14 mouse cellular contexts compared by ENCODE assay signal in genomic region chr2:153259864-153260674, GRCm38 (mm10). TPM values are rescaled to one million over a fixed set of nuclear protein-coding genes. Genes with fewer than 3 reads are reported as not detected.
DNase-seq lines count a peak whose midpoint lies in the region; ATAC-seq and TF ChIP-seq lines count a peak whose summit lies in the region.
"Had no signal": no experiment of that assay in that cellular context is flagged by ENCODE, and none has a peak within 500 bp of the region (broad histone marks: within the 10 kb centered on the region; RNA-seq: fewer than 3 reads in every experiment).

No protein-coding gene starts in this region.

- no peaks in the 10 kb centered on the region for H3K9me3 ChIP-seq in lung, postnatal 0 days (ENCODE audit: low read length)
- no peaks in the 10 kb centered on the region for H3K9me3 ChIP-seq in liver, embryonic 14.5 days (ENCODE audit: control insufficient read depth, low read length)
- no peaks in the 10 kb centered on the region for H3K9me3 ChIP-seq in forebrain, postnatal 0 days (ENCODE audit: low read length)
- H3K9me3 ChIP-seq: neural tube, embryonic 15.5 days had no signal

- DNase-seq in lung, postnatal 0 days (ENCODE audit: low spot score): no peak
- no peak for DNase-seq in lung, postnatal 14 days
- peak; percentile 68 for DNase-seq in c-Kit-positive CD71-positive TER-119-negative erythroid progenitor cells, embryonic 14.5 days (ENCODE audit: low read depth)
- DNase-seq in liver, embryonic 14.5 days (ENCODE audit: low read depth in 3 of 3, low spot score in 3 of 3): peak; percentile 54 to 71 (median 70)
- peak; percentile 61 for DNase-seq in thymus, postnatal 25 days
- no peak for DNase-seq in forebrain, postnatal 0 days
- DNase-seq in left cerebral cortex, postnatal 25 days (ENCODE audit: low spot score in 2 of 2): no peak
- DNase-seq: heart, postnatal 10 days; kidney, postnatal 25 days; right cerebral cortex, postnatal 4 days had no signal

- intact Hi-C loops in left cerebral cortex, postnatal 25 days (cut with DNase I): no loop called here

- no peaks in the 10 kb centered on the region for H3K4me1 ChIP-seq in lung, postnatal 0 days (ENCODE audit: insufficient read depth, low read depth, low read length)
- H3K4me1 ChIP-seq in liver, embryonic 14.5 days (replicated peaks; ENCODE audit: control insufficient read depth in 2 of 2, insufficient read depth in 2 of 2, low read length in 1 of 2): peaks cover 26 to 29% of the 10 kb centered on the region in 2 experiments
- H3K4me1 ChIP-seq in forebrain, postnatal 0 days (ENCODE audit: insufficient read depth): no peaks in the 10 kb centered on the region
- H3K4me1 ChIP-seq: neural tube, embryonic 15.5 days had no signal

- whole genome bisulfite sequencing in lung, postnatal 0 days: 32% methylated on average over 3 of the region's 3 CpGs
- WGBS in liver, embryonic 14.5 days (ENCODE audit: insufficient replicate concordance): 16% methylated on average over 3 of the region's 3 CpGs
- WGBS in forebrain, postnatal 0 days: 70% methylated on average over 3 of the region's 3 CpGs

- TF ChIP-seq EP300 in lung, postnatal 0 days (IDR thresholded peaks at IDR 0.05): no peak
- peak; percentile 89 for TF ChIP-seq EP300 in liver, embryonic 14.5 days (IDR thresholded peaks at IDR 0.05; ENCODE audit: low read depth)

- peak; percentile 43; the same call in 1 of the 2 replicates for ATAC-seq in lung, postnatal 0 days
- peak; percentile 92 for ATAC-seq in liver, embryonic 14.5 days (ENCODE audit: insufficient read depth)
- ATAC-seq in forebrain, postnatal 0 days: no peak
- ATAC-seq: activated CD4-positive, CD25-positive, alpha-beta regulatory T cell, adult 4 months had no signal

- no peak overlapping the region for H3K4me3 ChIP-seq in lung, postnatal 0 days (ENCODE audit: low read depth, low read length)
- no peak overlapping the region for H3K4me3 ChIP-seq in liver, embryonic 14.5 days (ENCODE audit: insufficient read depth in 1 of 2, low read depth in 2 of 2, low read length in 2 of 2)
- H3K4me3 ChIP-seq in forebrain, postnatal 0 days (ENCODE audit: low read depth, low read length): no peak overlapping the region
- H3K4me3 ChIP-seq: erythroblast, embryonic 14.5 days; megakaryocyte, embryonic 14.5 days; neural tube, embryonic 15.5 days had no signal

- no peak for TF ChIP-seq CTCF in lung, postnatal 0 days (IDR thresholded peaks at IDR 0.05)
- no peak for TF ChIP-seq CTCF in liver, embryonic 14.5 days (IDR thresholded peaks at IDR 0.05; ENCODE audit: low read depth)
- no peak for TF ChIP-seq CTCF in forebrain, postnatal 0 days (IDR thresholded peaks at IDR 0.05; ENCODE audit: low read depth)

- no peak overlapping the region for H3K4me2 ChIP-seq in lung, postnatal 0 days (replicated peaks; ENCODE audit: low read depth, low read length)
- H3K4me2 ChIP-seq in liver, embryonic 14.5 days (ENCODE audit: low read depth): peak overlapping the region; percentile 40
- no peak overlapping the region for H3K4me2 ChIP-seq in forebrain, postnatal 0 days (ENCODE audit: low read depth)
- H3K4me2 ChIP-seq: neural tube, embryonic 15.5 days had no signal

- H3K9ac ChIP-seq in lung, postnatal 0 days (replicated peaks; ENCODE audit: low read depth): no peak overlapping the region
- peak overlapping the region; percentile 32; the same call in 1 of the 2 replicates for H3K9ac ChIP-seq in liver, embryonic 14.5 days (replicated peaks)
- H3K9ac ChIP-seq in forebrain, postnatal 0 days: no peak overlapping the region
- H3K9ac ChIP-seq: neural tube, embryonic 15.5 days had no signal

- H3K27me3 ChIP-seq in lung, postnatal 0 days (replicated peaks; ENCODE audit: insufficient read depth, low read length): no peaks in the 10 kb centered on the region
- H3K27me3 ChIP-seq in liver, embryonic 14.5 days (ENCODE audit: control insufficient read depth, insufficient read depth, low read length): no peaks in the 10 kb centered on the region
- no peaks in the 10 kb centered on the region for H3K27me3 ChIP-seq in forebrain, postnatal 0 days (ENCODE audit: insufficient read depth, low read length)
- H3K27me3 ChIP-seq: megakaryocyte, embryonic 14.5 days; neural tube, embryonic 15.5 days had no signal

- 0 out of 2 replicates have a peak, but pooled peaks cover 6% of the 10 kb centered on the region for H3K36me3 ChIP-seq in lung, postnatal 0 days (ENCODE audit: insufficient read depth, low read length)
- H3K36me3 ChIP-seq in liver, embryonic 14.5 days (replicated peaks; ENCODE audit: control insufficient read depth, insufficient read depth, low read depth): peaks cover 23% of the 10 kb centered on the region
- peaks cover 36% of the 10 kb centered on the region for H3K36me3 ChIP-seq in forebrain, postnatal 0 days (ENCODE audit: insufficient read depth)

- H3K27ac ChIP-seq in lung, postnatal 0 days (ENCODE audit: low read length): no peak overlapping the region
- H3K27ac ChIP-seq in liver, embryonic 14.5 days: peak overlapping the region; percentile 74
- H3K27ac ChIP-seq in forebrain, postnatal 0 days (ENCODE audit: low read depth, low read length): no peak overlapping the region
- H3K27ac ChIP-seq: neural tube, embryonic 15.5 days had no signal

RNA-seq across cellular contexts. Expression of gene Pofut1, which starts 18.7 kb away (rescaled TPM):
- polyA plus RNA-seq in lung, postnatal 0 days (2015; fragmentation: Nextera tagmentation; extraction: Ambion mirVana): 2.8 and 3.1 TPM in 2 replicates
- 6.1 and 6.8 TPM in 2 replicates for polyA plus RNA-seq in liver, embryonic 14.5 days (2012; rRNA removed)
- polyA plus RNA-seq in liver, embryonic 14.5 days (2014; fragmentation: Nextera tagmentation; extraction: Ambion mirVana): 3.2 and 3.7 TPM in 2 replicates
- 16.0 and 22.9 TPM in 2 replicates for total RNA-seq in forebrain, postnatal 0 days (2014; rRNA removed)
- polyA plus RNA-seq in forebrain, postnatal 0 days (2015; fragmentation: Nextera tagmentation; extraction: Ambion mirVana): 1.5 and 3.4 TPM in 2 replicates
- total RNA-seq in left cerebral cortex, postnatal 25 days (2021): 10 to 100 TPM; 13.6 to 15.3 TPM

RNA-seq across cellular contexts. Expression of gene Plagl2, which starts 18.8 kb away (rescaled TPM):
- 6.8 and 7.1 TPM in 2 replicates for polyA plus RNA-seq in lung, postnatal 0 days (2015; fragmentation: Nextera tagmentation; extraction: Ambion mirVana)
- polyA plus RNA-seq in liver, embryonic 14.5 days (2012; rRNA removed): 14.4 and 14.5 TPM in 2 replicates
- 23.9 and 27.0 TPM in 2 replicates for polyA plus RNA-seq in liver, embryonic 14.5 days (2014; fragmentation: Nextera tagmentation; extraction: Ambion mirVana)
- total RNA-seq in forebrain, postnatal 0 days (2014; rRNA removed): 3.7 and 5.1 TPM in 2 replicates
- polyA plus RNA-seq in forebrain, postnatal 0 days (2015; fragmentation: Nextera tagmentation; extraction: Ambion mirVana): 2.1 and 2.5 TPM in 2 replicates
- total RNA-seq in left cerebral cortex, postnatal 25 days (2021): 1 to 10 TPM; 5.3 to 5.7 TPM

RNA-seq across cellular contexts. Expression of gene Kif3b, which starts 31.1 kb away (rescaled TPM):
- polyA plus RNA-seq in lung, postnatal 0 days (2015; fragmentation: Nextera tagmentation; extraction: Ambion mirVana): 4.7 and 5.2 TPM in 2 replicates
- 2.0 and 2.5 TPM in 2 replicates for polyA plus RNA-seq in liver, embryonic 14.5 days (2012; rRNA removed)
- 1.4 and 1.8 TPM in 2 replicates for polyA plus RNA-seq in liver, embryonic 14.5 days (2014; fragmentation: Nextera tagmentation; extraction: Ambion mirVana)
- 56.6 and 62.5 TPM in 2 replicates for total RNA-seq in forebrain, postnatal 0 days (2014; rRNA removed)
- 17.4 and 20.6 TPM in 2 replicates for polyA plus RNA-seq in forebrain, postnatal 0 days (2015; fragmentation: Nextera tagmentation; extraction: Ambion mirVana)
- total RNA-seq in left cerebral cortex, postnatal 25 days (2021): 10 to 100 TPM; 59.3 to 60.2 TPM

RNA-seq across cellular contexts. Expression of gene Tspyl3, which starts 34.8 kb away (rescaled TPM):
- polyA plus RNA-seq in lung, postnatal 0 days (2015; fragmentation: Nextera tagmentation; extraction: Ambion mirVana): 4.7 and 5.5 TPM in 2 replicates
- 2.1 and 2.3 TPM in 2 replicates for polyA plus RNA-seq in liver, embryonic 14.5 days (2012; rRNA removed)
- polyA plus RNA-seq in liver, embryonic 14.5 days (2014; fragmentation: Nextera tagmentation; extraction: Ambion mirVana): 1.6 and 2.5 TPM in 2 replicates
- total RNA-seq in forebrain, postnatal 0 days (2014; rRNA removed): 23.6 and 28.8 TPM in 2 replicates
- 44.3 and 52.2 TPM in 2 replicates for polyA plus RNA-seq in forebrain, postnatal 0 days (2015; fragmentation: Nextera tagmentation; extraction: Ambion mirVana)
- 10 to 100 TPM; 27.9 to 29.3 TPM for total RNA-seq in left cerebral cortex, postnatal 25 days (2021)

Comparison
In these comparisons a context has a peak if more than half of its experiments do, and no peak if none do; other contexts are left out.
1. DNase-seq: peak in c-Kit-positive CD71-positive TER-119-negative erythroid progenitor cells, embryonic 14.5 days (single experiment), liver, embryonic 14.5 days (3 of 3) and thymus, postnatal 25 days (single experiment); none in lung, postnatal 0 days (single experiment), lung, postnatal 14 days (single experiment), forebrain, postnatal 0 days (single experiment) and left cerebral cortex, postnatal 25 days (0 of 2).